Comparison of ENCODE assay signal across 28 mouse cellular contexts in genomic region chr2:169443271-169443670, GRCm38 (mm10).
"Had no signal": no experiment of that assay in that cellular context is flagged by ENCODE, and none has a peak within 500 bp of the region (broad histone marks: within the 10 kb centered on the region; RNA-seq: fewer than 3 reads in every experiment).

No protein-coding gene starts in this region.

- H3K4me1 ChIP-seq: embryonic facial prominence, embryonic 10.5 days; embryonic facial prominence, embryonic 12.5 days; embryonic facial prominence, embryonic 15.5 days had no signal

- H3K4me2 ChIP-seq: embryonic facial prominence, embryonic 12.5 days; embryonic facial prominence, embryonic 13.5 days; embryonic facial prominence, embryonic 15.5 days; forebrain, embryonic 12.5 days; forebrain, embryonic 13.5 days; forebrain, embryonic 15.5 days had no signal

- H3K27me3 ChIP-seq: embryonic facial prominence, embryonic 12.5 days; embryonic facial prominence, embryonic 13.5 days; embryonic facial prominence, embryonic 15.5 days; forebrain, embryonic 12.5 days; forebrain, embryonic 13.5 days; forebrain, embryonic 15.5 days had no signal

- H3K27ac ChIP-seq: embryonic facial prominence, embryonic 10.5 days; embryonic facial prominence, embryonic 12.5 days; embryonic facial prominence, embryonic 13.5 days; embryonic facial prominence, embryonic 15.5 days; forebrain, embryonic 10.5 days; forebrain, embryonic 12.5 days; forebrain, embryonic 13.5 days; forebrain, embryonic 15.5 days; gastrocnemius, adult 2 months; heart, adult 2 months had no signal

- ATAC-seq: forebrain, embryonic 13.5 days; forebrain, embryonic 14.5 days; forebrain, embryonic 15.5 days; forebrain, embryonic 16.5 days; forebrain, postnatal 0 days had no signal

- H3K4me3 ChIP-seq: embryonic facial prominence, embryonic 10.5 days; embryonic facial prominence, embryonic 12.5 days; embryonic facial prominence, embryonic 13.5 days; embryonic facial prominence, embryonic 15.5 days; erythroblast, embryonic 14.5 days; forebrain, embryonic 10.5 days; forebrain, embryonic 12.5 days; forebrain, embryonic 13.5 days; forebrain, embryonic 15.5 days; gastrocnemius, adult 2 months; heart, adult 2 months had no signal

- H3K36me3 ChIP-seq: embryonic facial prominence, embryonic 10.5 days; embryonic facial prominence, embryonic 12.5 days; embryonic facial prominence, embryonic 13.5 days; embryonic facial prominence, embryonic 15.5 days; forebrain, embryonic 10.5 days; forebrain, embryonic 12.5 days; forebrain, embryonic 15.5 days had no signal

- H3K9ac ChIP-seq: embryonic facial prominence, embryonic 12.5 days; embryonic facial prominence, embryonic 13.5 days; embryonic facial prominence, embryonic 15.5 days; forebrain, embryonic 12.5 days; forebrain, embryonic 13.5 days; forebrain, embryonic 15.5 days; forebrain, postnatal 0 days had no signal

- DNase-seq: cerebellum, adult 2 months; cerebellum, adult 8-10 months; cerebellum, adult 9-10 months; cerebellum, adult 9-11 months; cerebellum, postnatal 10 days; cerebellum, postnatal 14 days; cerebellum, postnatal 25 days; cerebellum, postnatal 36 days; embryo, embryonic 11 days; forebrain, postnatal 0 days; gastrocnemius, adult 2 months; gastrocnemius, postnatal 10 days; gastrocnemius, postnatal 14 days; gastrocnemius, postnatal 25 days; gastrocnemius, postnatal 36 days; heart, adult 18-20 months; heart, adult 2 months had no signal

- H3K9me3 ChIP-seq: embryonic facial prominence, embryonic 12.5 days; embryonic facial prominence, embryonic 15.5 days; forebrain, embryonic 10.5 days; forebrain, embryonic 12.5 days; forebrain, embryonic 13.5 days; forebrain, embryonic 15.5 days had no signal
